Comparison of ENCODE assay signal across 8 mouse cellular contexts in genomic region chr9:103008079-103008855, GRCm38 (mm10). TPM values are rescaled to one million over a fixed set of nuclear protein-coding genes. Genes with fewer than 3 reads are reported as not detected.
DNase-seq lines count a peak whose midpoint lies in the region; ATAC-seq and TF ChIP-seq lines count a peak whose summit lies in the region.

No protein-coding gene starts in this region.

- peak overlapping the region; percentile 91 for H3K4me2 ChIP-seq in embryonic facial prominence, embryonic 12.5 days (replicated peaks)
- H3K4me2 ChIP-seq in hindbrain, embryonic 13.5 days, result peak overlapping the region; percentile 72

- H3K4me1 ChIP-seq in thymus, adult 2 months (replicated peaks; ENCODE audit: control insufficient read depth, insufficient read depth, low read length), result no peaks in the 10 kb centered on the region
- peaks cover 12% of the 10 kb centered on the region for H3K4me1 ChIP-seq in embryonic facial prominence, embryonic 12.5 days
- H3K4me1 ChIP-seq in hindbrain, embryonic 13.5 days (replicated peaks), result peaks cover 18% of the 10 kb centered on the region

- TF ChIP-seq POLR2A in thymus, adult 2 months (IDR thresholded peaks at IDR 0.05; ENCODE audit: control insufficient read depth, extremely low read depth, insufficient read depth, low read length, poor library complexity), result no peak

- ATAC-seq in embryonic facial prominence, embryonic 12.5 days (ENCODE audit: insufficient number of reproducible peaks, insufficient read depth, low FRiP score, low TSS enrichment), result peak; percentile 55; the same call in 1 of the 2 replicates
- ATAC-seq in hindbrain, embryonic 13.5 days (ENCODE audit: low FRiP score), result peak; percentile 28; the same call in 1 of the 2 replicates

- H3K9ac ChIP-seq in embryonic facial prominence, embryonic 12.5 days, result peak overlapping the region; percentile 65
- H3K9ac ChIP-seq in hindbrain, embryonic 13.5 days, result peak overlapping the region; percentile 69

- DNase-seq in thymus, adult 2 months, result no peak
- DNase-seq in thymus, postnatal 36 days, result no peak
- DNase-seq in liver, result peak; percentile 20
- peak; percentile 52 for DNase-seq in neural tube, embryonic 10.5 days (ENCODE audit: extremely low spot score, low spot score)
- DNase-seq in right cerebral cortex, postnatal 10 days (ENCODE audit: low spot score in 2 of 2), result no peak
- no peak for DNase-seq in left cerebral cortex, postnatal 25 days (ENCODE audit: low spot score in 2 of 2)

- no peak for TF ChIP-seq CTCF in thymus, adult 2 months (IDR thresholded peaks at IDR 0.05; ENCODE audit: borderline replicate concordance, control insufficient read depth, extremely low read depth, insufficient read depth, low read length, poor library complexity)

- 4% methylated on average over 50 of the region's 50 CpGs for WGBS in thymus, adult 2 months
- under 1% methylated on average over 50 of the region's 50 CpGs for WGBS in embryonic facial prominence, embryonic 12.5 days
- 2% methylated on average over 47 of the region's 50 CpGs for WGBS in hindbrain, embryonic 13.5 days

- H3K27ac ChIP-seq in thymus, adult 2 months (ENCODE audit: control insufficient read depth, insufficient read depth, low read length), result no peak overlapping the region
- peak overlapping the region; percentile 63 for H3K27ac ChIP-seq in embryonic facial prominence, embryonic 12.5 days
- no peak overlapping the region for H3K27ac ChIP-seq in hindbrain, embryonic 13.5 days

- intact Hi-C loops in left cerebral cortex, postnatal 25 days (cut with DNase I), result no loop called here

- peaks cover 5% of the 10 kb centered on the region; the same call in 1 of the 2 replicates for H3K27me3 ChIP-seq in thymus, adult 2 months (ENCODE audit: control insufficient read depth, insufficient read depth, low read length)
- peaks cover 8% of the 10 kb centered on the region; the same call in 1 of the 2 replicates for H3K27me3 ChIP-seq in embryonic facial prominence, embryonic 12.5 days
- H3K27me3 ChIP-seq in hindbrain, embryonic 13.5 days, result peaks cover 45% of the 10 kb centered on the region

- no peaks in the 10 kb centered on the region for H3K9me3 ChIP-seq in embryonic facial prominence, embryonic 12.5 days
- no peaks in the 10 kb centered on the region for H3K9me3 ChIP-seq in hindbrain, embryonic 13.5 days

- no peaks in the 10 kb centered on the region for H3K36me3 ChIP-seq in thymus, adult 2 months (ENCODE audit: control insufficient read depth, insufficient read depth, low read length)
- H3K36me3 ChIP-seq in embryonic facial prominence, embryonic 12.5 days, result no peaks in the 10 kb centered on the region
- no peaks in the 10 kb centered on the region for H3K36me3 ChIP-seq in hindbrain, embryonic 13.5 days

- 0 out of 2 replicates have a peak overlapping the region, but pooled peaks have one; percentile 0 for H3K4me3 ChIP-seq in thymus, adult 2 months (ENCODE audit: control insufficient read depth, insufficient read depth, low read length)
- H3K4me3 ChIP-seq in embryonic facial prominence, embryonic 12.5 days, result peak overlapping the region; percentile 47
- peak overlapping the region; percentile 42 for H3K4me3 ChIP-seq in hindbrain, embryonic 13.5 days

RNA-seq across cellular contexts. Expression of gene Slco2a1, which starts 19.8 kb away (rescaled TPM):
- 26.6 and 30.5 TPM in 2 replicates for polyA plus RNA-seq in thymus, adult 2 months (2012; rRNA removed)
- polyA plus RNA-seq in embryonic facial prominence, embryonic 12.5 days (2016; fragmentation: Nextera tagmentation; extraction: Ambion mirVana), result 3.5 and 3.7 TPM in 2 replicates
- 1.1 and 1.2 TPM in 2 replicates for polyA plus RNA-seq in hindbrain, embryonic 13.5 days (2015; fragmentation: Nextera tagmentation; extraction: Ambion mirVana)
- 1 to 10 TPM; 1.3 TPM for total RNA-seq in left cerebral cortex, postnatal 25 days (2021)

Comparison
In these comparisons a context has a peak if more than half of its experiments do, and no peak if none do; other contexts are left out.
1. DNase-seq: peak in liver (single experiment) and neural tube, embryonic 10.5 days (single experiment); none in thymus, adult 2 months (single experiment), thymus, postnatal 36 days (0 of 2), right cerebral cortex, postnatal 10 days (0 of 2) and left cerebral cortex, postnatal 25 days (0 of 2).
2. Peak in every context shown above with its lines, with median percentiles within 50 percentile points of each other: H3K4me3 ChIP-seq.